Mouse (Mus musculus): ENCODE measurements around the gene Dyrk3.
A peak's percentile ranks its signal among the peaks of the same experiment; 100 is the strongest.

- TF ChIP-seq CTCF (conservative IDR thresholded peaks at IDR 0.05; ENCODE audit: low read length) (0 out of 2 replicates have a peak, but pooled peaks have one; percentile 6), NANOG (IDR thresholded peaks at IDR 0.05; ENCODE audit: borderline replicate concordance, low read length) (no peak)
Observed at GRCm38 (mm10) chr1:131079762-131080161, 58.4 kb downstream of the Dyrk3 start.

Measured in E14TG2a.4 (cell line).